Mouse (Mus musculus): ENCODE measurements around the gene Polq.
"Not testable (repeated sequence)": the region's sequence is repeated elsewhere in the genome, so short reads cannot be mapped to it uniquely, and the experiment has no call there.

Gene Polq

DNA sequence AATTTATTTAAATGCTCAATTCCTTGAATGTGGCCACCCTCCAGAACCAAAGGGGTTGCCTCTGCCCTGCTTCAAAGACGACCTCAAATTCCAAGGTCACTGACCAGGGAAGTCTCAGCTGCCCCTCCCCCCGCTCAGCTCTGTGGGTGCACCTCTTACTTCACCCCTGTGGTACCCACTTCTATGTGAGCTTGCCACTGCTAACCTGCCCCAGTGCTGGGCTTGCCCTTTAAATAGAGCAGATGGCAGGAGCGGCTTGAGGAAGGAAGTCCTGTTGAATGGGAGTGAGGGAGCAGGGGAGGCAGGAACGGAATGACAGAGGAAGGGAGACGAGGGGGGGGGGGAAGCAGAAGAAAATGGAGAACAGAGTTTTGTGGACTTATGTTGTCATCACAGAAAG is 97.2 kb downstream of the Polq start:
- DNase-seq: peak; percentile 56

DNA sequence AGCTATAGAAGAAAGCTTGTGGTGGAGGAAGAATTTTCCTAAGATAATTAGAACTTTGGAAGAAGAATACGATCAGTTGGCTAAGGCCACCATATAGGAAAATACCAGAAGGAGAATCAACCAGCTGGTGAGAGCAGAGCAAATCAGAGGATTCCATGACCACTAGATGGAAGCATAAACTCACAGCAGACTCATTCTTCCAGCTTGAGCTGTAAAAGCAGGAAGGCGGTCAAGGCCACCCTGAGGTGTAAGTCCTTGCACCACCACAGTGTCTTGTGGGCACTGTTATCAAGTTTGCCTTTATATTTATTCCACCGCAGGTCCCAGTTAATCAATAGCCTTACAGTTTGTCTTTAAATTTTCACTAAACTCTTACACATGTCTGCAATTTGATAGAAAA is 97.7 kb downstream of the Polq start:
- DNase-seq: peak; percentile 82

DNA sequence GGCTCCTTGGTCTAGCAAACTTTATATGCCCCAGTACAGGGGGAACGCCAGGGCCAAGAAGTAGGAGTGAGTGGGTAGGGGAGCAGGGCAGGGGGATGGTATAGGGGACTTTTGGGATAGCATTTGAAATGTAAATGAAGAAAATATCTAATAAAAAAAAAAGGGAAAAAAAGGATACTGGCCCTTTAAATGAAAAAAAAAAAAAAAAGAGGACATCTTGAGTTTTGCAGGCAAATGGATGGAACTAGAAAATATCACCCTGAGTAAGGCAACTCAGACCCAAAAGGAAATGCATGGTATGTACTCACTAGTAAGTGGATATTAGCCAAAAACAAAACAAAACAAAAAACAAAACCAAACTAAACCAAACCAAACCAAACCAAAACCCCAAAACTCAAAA is 113.6 kb downstream of the Polq start:
- not testable (repeated sequence) for DNase-seq

All from cerebellum, adult 9-10 months (tissue).